Mouse (Mus musculus) E14TG2a.4 (cell line): ENCODE results near the gene Zic5.

Experiments used
- CTCF ChIP-seq: conservative IDR thresholded peaks from 2 replicates; pipeline ENCODE4 v1.5.1; 2014; ENCODE audit warnings: low read length
- POU5F1 ChIP-seq: IDR thresholded peaks from 2 replicates; pipeline ENCODE4 v1.6.1; 2014; ENCODE audit warnings: low read length, borderline replicate concordance

DNA sequence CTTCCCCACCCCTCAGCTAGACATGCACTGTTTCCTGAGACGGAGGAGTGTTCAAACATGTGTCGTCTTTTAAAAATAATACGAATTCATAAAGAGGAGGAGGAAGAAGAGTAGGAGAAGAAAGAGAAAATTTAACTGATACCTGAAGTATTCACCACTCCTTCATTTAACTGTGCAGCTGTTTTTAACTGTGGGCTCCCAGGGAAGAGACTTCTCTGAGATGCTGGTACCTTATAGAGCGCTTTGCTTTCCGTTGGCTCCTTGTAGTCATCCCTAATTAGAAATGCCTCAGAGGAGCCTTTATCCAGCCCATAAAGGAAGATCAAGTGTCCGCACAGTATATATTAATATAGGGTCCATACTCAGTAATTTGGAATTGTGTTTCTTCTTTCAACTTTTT is 26.0 kb upstream of the Zic5 start:
- TF ChIP-seq CTCF (no peak), POU5F1 (no peak)
